20 mouse cellular contexts compared by ENCODE assay signal in the genomic region with DNA sequence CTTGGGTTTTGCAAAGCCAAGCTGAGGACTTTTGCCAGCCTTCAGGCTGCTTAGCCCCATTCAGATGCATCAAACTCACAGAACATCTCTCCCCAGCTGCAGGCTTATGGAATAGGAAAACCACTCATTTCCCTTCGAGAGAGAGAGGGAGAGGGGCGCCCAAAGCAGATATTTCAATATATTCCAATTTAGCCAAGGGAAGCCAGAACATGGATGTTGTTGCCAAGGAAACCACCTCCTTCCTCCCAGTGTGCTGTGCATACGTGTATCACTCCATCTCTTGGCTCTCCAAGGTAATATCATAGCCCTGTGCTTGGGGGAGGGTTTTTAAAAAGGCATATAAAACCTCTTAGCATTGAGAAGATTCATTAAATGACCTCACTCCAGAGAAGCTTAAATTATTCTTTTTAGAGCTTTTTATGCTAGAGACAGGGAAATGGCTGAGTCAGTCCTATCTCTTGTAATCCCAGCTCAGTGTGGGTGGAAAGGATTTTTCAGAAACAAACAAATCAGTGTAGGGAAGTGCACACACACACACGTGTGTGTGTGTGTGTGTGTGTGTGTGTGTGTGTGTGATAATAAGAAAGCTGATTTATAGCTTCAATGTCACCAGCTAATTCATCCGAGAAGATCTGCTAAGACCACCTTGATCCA.
DNase-seq lines count a peak whose midpoint lies in the region; ATAC-seq and TF ChIP-seq lines count a peak whose summit lies in the region.
"Had no signal": no experiment of that assay in that cellular context is flagged by ENCODE, and none has a peak within 500 bp of the region (broad histone marks: within the 10 kb centered on the region; RNA-seq: fewer than 3 reads in every experiment).

No protein-coding gene starts in this region.

- no peak overlapping the region for H3K9ac ChIP-seq in forebrain, embryonic 12.5 days
- no peak overlapping the region for H3K9ac ChIP-seq in forebrain, embryonic 11.5 days (ENCODE audit: low read length)
- H3K9ac ChIP-seq in midbrain, embryonic 12.5 days (replicated peaks) = no peak overlapping the region
- no peak overlapping the region for H3K9ac ChIP-seq in midbrain, embryonic 11.5 days (ENCODE audit: low read length)
- H3K9ac ChIP-seq in hindbrain, embryonic 16.5 days (ENCODE audit: low read depth, low read length) = no peak overlapping the region

- H3K27me3 ChIP-seq in forebrain, embryonic 12.5 days = no peaks in the 10 kb centered on the region
- no peaks in the 10 kb centered on the region for H3K27me3 ChIP-seq in forebrain, embryonic 11.5 days (ENCODE audit: control insufficient read depth, insufficient read depth, low read length)
- H3K27me3 ChIP-seq in midbrain, embryonic 12.5 days = no peaks in the 10 kb centered on the region
- no peaks in the 10 kb centered on the region for H3K27me3 ChIP-seq in midbrain, embryonic 11.5 days (ENCODE audit: control insufficient read depth, insufficient read depth, low read length)
- H3K27me3 ChIP-seq in hindbrain, embryonic 16.5 days (replicated peaks; ENCODE audit: control insufficient read depth, insufficient read depth, low read length) = no peaks in the 10 kb centered on the region
- H3K27me3 ChIP-seq: CH12.LX had no signal

- DNase-seq in forebrain, embryonic 11.5 days (ENCODE audit: low spot score) = no peak
- no peak for DNase-seq in midbrain, embryonic 11.5 days (ENCODE audit: low spot score, missing footprints)
- DNase-seq in kidney, postnatal 14 days = no peak
- DNase-seq in thymus, postnatal 36 days = no peak
- DNase-seq: cerebellum, adult 18-20 months; heart, adult 2 months; heart, postnatal 14 days; kidney, postnatal 25 days; right cerebral cortex, postnatal 25 days; thymus, adult 2 months had no signal

- WGBS in forebrain, embryonic 12.5 days = 66% methylated on average over 5 of the region's 5 CpGs
- WGBS in forebrain, embryonic 11.5 days = 73% methylated on average over 5 of the region's 5 CpGs
- 62% methylated on average over 5 of the region's 5 CpGs for WGBS in midbrain, embryonic 12.5 days
- WGBS in midbrain, embryonic 11.5 days = 72% methylated on average over 5 of the region's 5 CpGs
- 47% methylated on average over 5 of the region's 5 CpGs for WGBS in hindbrain, embryonic 16.5 days
- 37% methylated on average over 5 of the region's 5 CpGs for WGBS in olfactory bulb, adult 2 months

- no peak for TF ChIP-seq POLR2A in olfactory bulb, adult 2 months (IDR thresholded peaks at IDR 0.05; ENCODE audit: insufficient read depth, low read depth, low read length)

- no peak for TF ChIP-seq CTCF in olfactory bulb, adult 2 months (IDR thresholded peaks at IDR 0.05; ENCODE audit: insufficient read depth, low read depth, low read length)

- H3K4me2 ChIP-seq in forebrain, embryonic 12.5 days = no peak overlapping the region
- H3K4me2 ChIP-seq in forebrain, embryonic 11.5 days (ENCODE audit: low read depth, low read length, severe bottlenecking) = no peak overlapping the region
- no peak overlapping the region for H3K4me2 ChIP-seq in midbrain, embryonic 12.5 days (replicated peaks)
- no peak overlapping the region for H3K4me2 ChIP-seq in midbrain, embryonic 11.5 days
- H3K4me2 ChIP-seq in hindbrain, embryonic 16.5 days (ENCODE audit: low read length) = no peak overlapping the region
- H3K4me2 ChIP-seq: liver, embryonic 11.5 days had no signal

- no peaks in the 10 kb centered on the region for H3K36me3 ChIP-seq in forebrain, embryonic 12.5 days (replicated peaks)
- no peaks in the 10 kb centered on the region for H3K36me3 ChIP-seq in forebrain, embryonic 11.5 days (ENCODE audit: control insufficient read depth, insufficient read depth, low read length)
- no peaks in the 10 kb centered on the region for H3K36me3 ChIP-seq in midbrain, embryonic 12.5 days
- no peaks in the 10 kb centered on the region for H3K36me3 ChIP-seq in midbrain, embryonic 11.5 days (ENCODE audit: control insufficient read depth, insufficient read depth, low read length)
- no peaks in the 10 kb centered on the region for H3K36me3 ChIP-seq in hindbrain, embryonic 16.5 days (ENCODE audit: control insufficient read depth, insufficient read depth, low read length)

- no peaks in the 10 kb centered on the region for H3K4me1 ChIP-seq in forebrain, embryonic 12.5 days
- H3K4me1 ChIP-seq in forebrain, embryonic 11.5 days (replicated peaks; ENCODE audit: control insufficient read depth, insufficient read depth, low read length) = no peaks in the 10 kb centered on the region
- peaks cover 4% of the 10 kb centered on the region; the same call in 1 of the 2 replicates for H3K4me1 ChIP-seq in midbrain, embryonic 12.5 days
- no peaks in the 10 kb centered on the region for H3K4me1 ChIP-seq in midbrain, embryonic 11.5 days (ENCODE audit: control insufficient read depth, insufficient read depth, low read length)
- H3K4me1 ChIP-seq in hindbrain, embryonic 16.5 days (ENCODE audit: control insufficient read depth, insufficient read depth, low read depth, low read length) = peaks cover 7% of the 10 kb centered on the region
- H3K4me1 ChIP-seq in olfactory bulb, adult 2 months (ENCODE audit: control insufficient read depth, insufficient read depth, low read length) = peaks cover 13% of the 10 kb centered on the region
- H3K4me1 ChIP-seq: megakaryocyte, embryonic 14.5 days had no signal

- no peaks in the 10 kb centered on the region for H3K9me3 ChIP-seq in forebrain, embryonic 12.5 days
- no peaks in the 10 kb centered on the region for H3K9me3 ChIP-seq in forebrain, embryonic 11.5 days (ENCODE audit: control insufficient read depth, low read length)
- no peaks in the 10 kb centered on the region for H3K9me3 ChIP-seq in midbrain, embryonic 12.5 days
- H3K9me3 ChIP-seq in midbrain, embryonic 11.5 days (ENCODE audit: control insufficient read depth, low read length) = no peaks in the 10 kb centered on the region
- no peaks in the 10 kb centered on the region for H3K9me3 ChIP-seq in hindbrain, embryonic 16.5 days (ENCODE audit: control insufficient read depth, low read length)
- H3K9me3 ChIP-seq: megakaryocyte, embryonic 14.5 days had no signal

- ATAC-seq in forebrain, embryonic 12.5 days (ENCODE audit: low FRiP score) = no peak
- no peak for ATAC-seq in forebrain, embryonic 11.5 days (replicated peaks; ENCODE audit: low FRiP score)
- ATAC-seq in midbrain, embryonic 12.5 days (ENCODE audit: low FRiP score, low read depth) = no peak
- ATAC-seq in midbrain, embryonic 11.5 days (ENCODE audit: low FRiP score) = no peak
- ATAC-seq in hindbrain, embryonic 16.5 days = peak; percentile 90
- ATAC-seq: activated CD4-positive, CD25-positive, alpha-beta regulatory T cell, adult 4 months; intestine, embryonic 16.5 days; lung, postnatal 0 days had no signal

- H3K4me3 ChIP-seq in forebrain, embryonic 12.5 days (replicated peaks) = no peak overlapping the region
- no peak overlapping the region for H3K4me3 ChIP-seq in forebrain, embryonic 11.5 days (ENCODE audit: low read depth, low read length)
- no peak overlapping the region for H3K4me3 ChIP-seq in midbrain, embryonic 12.5 days
- no peak overlapping the region for H3K4me3 ChIP-seq in midbrain, embryonic 11.5 days (ENCODE audit: low read depth, low read length)
- no peak overlapping the region for H3K4me3 ChIP-seq in hindbrain, embryonic 16.5 days (ENCODE audit: low read length)
- no peak overlapping the region for H3K4me3 ChIP-seq in olfactory bulb, adult 2 months (ENCODE audit: insufficient read depth, low read depth, low read length)
- H3K4me3 ChIP-seq: heart, adult 2 months; megakaryocyte, embryonic 14.5 days had no signal

- 0 out of 2 replicates have a peak overlapping the region, but pooled peaks have one; percentile 43 for H3K27ac ChIP-seq in forebrain, embryonic 12.5 days
- H3K27ac ChIP-seq in forebrain, embryonic 11.5 days (ENCODE audit: low read depth, low read length) = no peak overlapping the region
- H3K27ac ChIP-seq in midbrain, embryonic 12.5 days (replicated peaks) = peak overlapping the region; percentile 42
- no peak overlapping the region for H3K27ac ChIP-seq in midbrain, embryonic 11.5 days (ENCODE audit: low read depth, low read length)
- H3K27ac ChIP-seq in hindbrain, embryonic 16.5 days (ENCODE audit: low read depth, low read length) = peak overlapping the region; percentile 49
- peak overlapping the region; percentile 47 for H3K27ac ChIP-seq in olfactory bulb, adult 2 months (ENCODE audit: insufficient read depth, low read depth, low read length)
- H3K27ac ChIP-seq: heart, adult 2 months had no signal

Comparison
In these comparisons a context has a peak if more than half of its experiments do, and no peak if none do; other contexts are left out.
1. H3K27ac ChIP-seq: peak in forebrain, embryonic 12.5 days (single experiment), midbrain, embryonic 12.5 days (single experiment), hindbrain, embryonic 16.5 days (single experiment) and olfactory bulb, adult 2 months (single experiment); none in forebrain, embryonic 11.5 days (single experiment) and midbrain, embryonic 11.5 days (single experiment).